Mouse (Mus musculus) embryo, embryonic 11 days (tissue): ENCODE measurements around the gene Adgrl2.

Source experiments
- DNase-seq: peaks from one replicate; pipeline ENCODE4 v3.0.0-alpha.2; 2015

Adgrl2 gene

DNA sequence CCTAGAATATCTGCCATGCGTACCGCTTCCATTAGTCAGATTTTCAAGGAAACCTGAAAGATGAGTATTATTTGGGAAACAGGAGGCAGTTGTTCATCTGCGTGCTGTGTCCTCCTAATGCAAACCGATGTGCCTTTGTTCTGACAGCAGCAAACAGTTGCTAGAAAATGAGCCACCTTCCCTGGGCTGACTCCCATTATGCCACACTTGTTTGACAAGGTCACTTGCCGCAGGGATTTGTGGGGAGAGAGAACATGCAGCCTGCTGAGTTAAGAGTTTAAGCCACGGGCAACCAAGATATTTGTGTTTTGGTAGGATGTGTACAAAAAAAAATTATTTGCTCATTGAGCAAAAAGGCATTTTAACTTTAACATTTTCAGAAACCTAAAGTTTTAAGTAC, 69.5 kb downstream of the Adgrl2 start:
- DNase-seq: no peak

- DNase-seq: no peak
Measured at GRCm38 (mm10) chr3:148918425-148918824, 71.9 kb downstream of the Adgrl2 start.

DNA sequence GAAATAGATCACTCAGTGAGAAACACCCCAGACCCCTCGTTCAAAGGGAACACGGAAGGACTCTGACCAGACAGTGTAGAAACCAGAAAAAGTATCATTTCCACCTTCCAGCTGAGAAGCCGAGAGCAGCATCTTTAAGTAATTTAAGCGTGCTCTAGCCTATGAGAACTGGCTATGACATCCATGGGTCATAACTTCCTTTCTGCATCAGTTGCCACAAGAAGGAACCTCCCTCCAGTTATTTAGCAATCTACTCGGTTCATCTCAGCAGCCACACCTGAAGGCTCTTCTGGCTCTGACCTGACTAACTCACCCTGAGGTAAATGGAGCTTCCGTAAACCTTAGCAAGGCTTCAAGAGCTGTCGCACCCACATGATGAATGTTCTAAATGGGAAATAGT, 72.5 kb downstream of the Adgrl2 start:
- DNase-seq: no peak

DNA sequence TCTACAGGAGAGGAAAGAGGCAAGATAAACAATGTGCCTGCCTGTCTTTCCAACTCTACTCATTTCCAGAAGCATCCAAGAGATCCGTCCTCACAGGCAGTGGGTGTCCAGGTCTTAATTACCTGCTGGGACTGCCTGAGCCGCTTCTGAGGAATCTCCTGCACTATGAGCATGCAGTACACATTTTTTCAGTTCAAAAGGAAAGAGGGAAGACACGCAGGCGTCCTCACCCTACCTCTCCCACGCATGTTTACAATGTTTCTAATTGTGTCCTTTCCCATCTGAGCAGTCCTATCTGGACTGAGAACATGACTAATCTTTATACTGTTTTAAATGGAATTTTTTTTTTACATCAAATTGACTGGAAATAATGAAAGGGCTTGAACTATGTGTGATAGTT, 74.1 kb downstream of the Adgrl2 start:
- DNase-seq: no peak

GRCm38 (mm10) chr3:148912944-148913684, 77.2 kb downstream of the Adgrl2 start:
- DNase-seq: no peak

DNA sequence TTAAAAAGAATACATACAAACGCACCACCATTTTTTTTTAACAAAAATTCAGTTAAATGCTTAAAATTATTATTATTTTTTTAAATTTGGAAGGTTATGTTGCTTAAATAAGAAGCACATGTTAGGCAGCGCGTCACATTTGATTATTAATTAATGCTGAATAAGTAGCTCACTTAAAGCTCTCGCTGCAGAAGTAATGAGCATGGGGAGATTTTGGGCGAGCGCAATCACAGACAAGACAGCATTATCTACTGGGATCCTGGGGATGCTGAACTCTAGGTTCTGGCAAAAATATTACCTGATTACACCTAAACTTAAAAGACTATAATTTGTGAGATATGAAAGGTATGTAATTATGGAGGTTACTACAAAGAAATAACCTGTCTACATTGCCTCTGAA, 77.8 kb downstream of the Adgrl2 start:
- DNase-seq: no peak

- no peak for DNase-seq
Measured at GRCm38 (mm10) chr3:148907873-148908272, 82.5 kb downstream of the Adgrl2 start.

DNA sequence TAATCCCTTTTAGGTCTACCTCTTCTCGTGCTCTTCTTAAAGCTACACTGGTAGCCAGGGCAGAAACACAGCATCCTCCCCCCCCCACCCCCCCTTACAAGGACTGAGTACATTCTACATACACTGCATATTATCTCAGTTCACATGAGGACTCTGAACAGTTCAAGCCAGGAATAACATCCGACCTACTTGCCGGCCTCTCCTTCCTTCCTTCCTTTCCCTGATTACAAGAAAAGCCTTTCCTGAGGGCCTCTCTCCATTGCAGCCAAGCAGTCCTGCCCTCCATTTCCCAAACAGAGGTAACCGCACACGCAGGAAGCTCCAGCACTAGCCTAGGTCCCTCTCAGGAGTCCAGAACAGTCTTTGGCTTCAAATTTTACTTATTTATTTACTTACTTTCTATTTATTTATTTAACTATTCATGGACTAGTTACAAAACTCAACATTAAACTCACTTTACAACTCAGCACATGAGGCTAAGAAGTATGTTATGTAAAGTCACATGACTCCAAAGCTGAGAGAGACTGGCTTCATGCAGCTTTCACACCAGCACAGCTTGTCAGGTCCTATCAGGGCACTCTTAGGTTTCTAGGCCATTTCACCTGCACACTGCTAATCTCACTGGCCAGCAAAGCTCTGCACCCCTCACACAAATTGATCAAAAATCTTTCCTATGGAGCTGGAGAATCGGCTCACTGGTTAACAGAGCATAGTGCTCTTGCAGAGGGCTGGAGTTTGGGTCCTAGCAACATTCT, 83.2 kb downstream of the Adgrl2 start:
- DNase-seq: no peak

- DNase-seq: no peak
Measured at GRCm38 (mm10) chr3:148905906-148906779, 84.2 kb downstream of the Adgrl2 start.

GRCm38 (mm10) chr3:148905435-148905834, 84.9 kb downstream of the Adgrl2 start:
- DNase-seq: no peak

GRCm38 (mm10) chr3:148899857-148900256, 90.5 kb downstream of the Adgrl2 start:
- DNase-seq: no peak

- DNase-seq: no peak
Measured at GRCm38 (mm10) chr3:148899416-148899815, 90.9 kb downstream of the Adgrl2 start.

DNA sequence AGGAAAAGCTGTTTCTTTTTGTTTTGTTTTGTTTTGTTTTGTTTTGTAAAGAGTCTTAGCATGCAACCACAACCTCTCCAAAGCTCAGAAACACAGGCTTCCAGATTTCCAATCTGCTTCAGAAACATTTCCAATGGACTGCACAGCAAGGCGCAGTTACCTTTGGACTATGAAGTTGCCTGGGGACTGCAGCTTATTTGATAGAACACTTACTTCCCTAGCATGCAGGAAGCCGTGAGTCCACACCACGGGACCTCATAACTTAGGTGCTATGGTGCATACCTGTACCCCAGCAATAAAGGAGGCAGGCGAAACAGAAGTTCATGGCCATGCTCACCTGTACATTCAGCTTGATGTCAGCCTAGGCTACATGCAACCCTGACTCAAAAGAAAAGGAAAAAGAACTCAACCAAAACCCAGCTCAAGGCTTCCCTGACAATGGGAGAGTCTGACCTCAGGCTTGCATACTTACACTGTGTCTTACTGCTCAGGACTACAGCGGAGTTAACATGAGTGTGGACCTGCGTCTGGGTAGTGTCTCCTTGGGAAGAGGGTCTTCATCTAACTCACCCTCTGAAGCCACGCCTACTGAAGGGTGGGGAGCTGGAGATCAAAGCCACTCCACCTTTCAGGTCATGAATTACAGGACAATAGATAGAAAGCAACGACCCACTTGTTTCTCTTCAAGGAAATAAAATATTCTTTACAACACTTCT, 91.7 kb downstream of the Adgrl2 start:
- no peak for DNase-seq

GRCm38 (mm10) chr3:148896281-148896680, 94.1 kb downstream of the Adgrl2 start:
- peak; percentile 33 for DNase-seq

GRCm38 (mm10) chr3:148895396-148896109, 94.8 kb downstream of the Adgrl2 start:
- DNase-seq: no peak

- no peak for DNase-seq
Measured at GRCm38 (mm10) chr3:148894867-148895266, 95.5 kb downstream of the Adgrl2 start.

DNA sequence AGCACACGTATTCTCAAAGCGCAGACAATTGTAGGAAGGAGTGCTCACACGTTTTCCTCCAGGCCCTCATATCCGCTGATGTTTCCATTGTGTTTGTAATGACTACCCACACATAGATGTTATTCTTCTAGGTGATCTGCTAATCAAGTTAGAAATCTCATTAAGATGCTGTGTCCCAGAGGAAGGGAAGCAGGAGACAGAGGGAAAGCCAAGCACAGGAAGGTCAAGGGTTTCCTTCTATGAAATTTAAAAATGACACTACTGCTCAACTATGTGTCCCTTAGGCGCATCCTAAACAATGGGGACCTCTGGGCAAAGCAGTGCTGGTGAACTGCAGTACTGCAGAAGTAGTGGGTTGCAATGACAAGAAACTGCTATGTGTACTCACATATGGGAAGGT, 102.5 kb downstream of the Adgrl2 start:
- no peak for DNase-seq

GRCm38 (mm10) chr3:148886956-148887355, 103.4 kb downstream of the Adgrl2 start:
- no peak for DNase-seq

GRCm38 (mm10) chr3:148885980-148886668, 104.2 kb downstream of the Adgrl2 start:
- no peak for DNase-seq

DNA sequence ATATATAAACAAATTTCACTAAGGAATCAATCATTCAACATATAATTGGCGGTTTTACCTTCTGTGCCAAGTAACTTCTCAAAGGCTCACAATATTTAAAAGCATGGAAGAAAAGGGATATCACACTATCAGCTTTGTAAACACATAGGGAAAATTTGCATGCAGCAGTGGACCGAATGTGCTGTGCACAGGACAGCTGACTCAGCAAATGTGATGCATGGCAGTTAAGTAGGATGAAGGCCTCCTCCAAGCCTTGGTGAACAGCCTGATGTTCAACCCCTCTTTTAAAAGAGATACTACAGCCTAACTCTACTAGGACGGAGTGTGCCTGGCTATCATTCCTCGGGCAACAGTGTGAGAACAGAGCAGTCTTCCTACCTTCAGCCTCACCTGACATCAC, 105.2 kb downstream of the Adgrl2 start:
- no peak for DNase-seq

GRCm38 (mm10) chr3:148881431-148881830, 108.9 kb downstream of the Adgrl2 start:
- DNase-seq: no peak
